Mouse (Mus musculus): ENCODE data around the gene Aldh2.

GRCm38 (mm10) chr5:121526526-121526925 is 67.1 kb downstream of the Aldh2 start:
- TF ChIP-seq CTCF (IDR thresholded peaks at IDR 0.05; ENCODE audit: extremely low read depth, insufficient read depth, insufficient read length, insufficient replicate concordance), result no peak
- no peak for TF ChIP-seq POLR2A (IDR thresholded peaks at IDR 0.05; ENCODE audit: low read depth, low read length)

Measured in spleen, adult 2 months (tissue).